Mouse (Mus musculus): Measurements from ENCODE around the gene Ssr2. TPM values are rescaled to one million over a fixed set of nuclear protein-coding genes. Genes with fewer than 3 reads are reported as not detected.
"Not testable (repeated sequence)": the region's sequence is repeated elsewhere in the genome, so short reads cannot be mapped to it uniquely, and the experiment has no call there.

The Ssr2 gene
- polyA plus RNA-seq, 1 experiment from 2014 or later: 278 TPM

GRCm38 (mm10) chr3:88572835-88573234 is 2.8 kb upstream of the Ssr2 start:
- DNase-seq: no peak
- Histone ChIP-seq H3K27ac (ENCODE audit: low read depth) (no peak overlapping the region), H3K9me3 (ENCODE audit: low read depth, low read length) (no peaks in the 10 kb centered on the region), H3K4me2 (no peak overlapping the region), H3K4me1 (ENCODE audit: insufficient read depth) (no peaks in the 10 kb centered on the region), H3K36me3 (ENCODE audit: insufficient read depth) (peaks cover 24% of the 10 kb centered on the region), H3K27me3 (ENCODE audit: insufficient read depth, low read length) (no peaks in the 10 kb centered on the region), H3K9ac (no peak overlapping the region), H3K4me3 (ENCODE audit: low read depth, low read length) (no peak overlapping the region)
- ATAC-seq (ENCODE audit: insufficient read depth): no peak
- WGBS: 64% methylated on average over 2 of the region's 2 CpGs
- TF ChIP-seq CTCF (IDR thresholded peaks at IDR 0.05; ENCODE audit: low read depth): no peak

- no peak for TF ChIP-seq CTCF (IDR thresholded peaks at IDR 0.05; ENCODE audit: low read depth)
- ATAC-seq (ENCODE audit: insufficient read depth): no peak
- 79% methylated on average over 2 of the region's 2 CpGs for WGBS
These were observed 1.9 kb upstream of the Ssr2 start for GRCm38 (mm10) chr3:88573810-88574209.

GRCm38 (mm10) chr3:88577846-88578245 is 2.2 kb downstream of the Ssr2 start:
- not testable (repeated sequence) for H3K27me3 ChIP-seq (ENCODE audit: insufficient read depth, low read length); H3K9me3 ChIP-seq (ENCODE audit: low read depth, low read length); H3K9ac ChIP-seq; DNase-seq; H3K4me3 ChIP-seq (ENCODE audit: low read depth, low read length); H3K4me2 ChIP-seq; H3K27ac ChIP-seq (ENCODE audit: low read depth); H3K4me1 ChIP-seq (ENCODE audit: insufficient read depth); ATAC-seq (ENCODE audit: insufficient read depth)
- H3K36me3 ChIP-seq (ENCODE audit: insufficient read depth): peaks cover 17% of the 10 kb centered on the region; the same call in 1 of the 2 replicates
- WGBS: 80% methylated on average over 5 of the region's 5 CpGs

More at GRCm38 (mm10) chr3:88573810-88574209, 1.9 kb upstream of the Ssr2 start:
- no peaks in the 10 kb centered on the region for H3K9me3 ChIP-seq (ENCODE audit: low read depth, low read length)
- H3K4me2 ChIP-seq: no peak overlapping the region
- H3K4me1 ChIP-seq (ENCODE audit: insufficient read depth): no peaks in the 10 kb centered on the region
- H3K27me3 ChIP-seq (ENCODE audit: insufficient read depth, low read length): no peaks in the 10 kb centered on the region
- H3K9ac ChIP-seq: no peak overlapping the region
- no peak for DNase-seq
- H3K27ac ChIP-seq (ENCODE audit: low read depth): no peak overlapping the region
- H3K4me3 ChIP-seq (ENCODE audit: low read depth, low read length): no peak overlapping the region
- peaks cover 14% of the 10 kb centered on the region for H3K36me3 ChIP-seq (ENCODE audit: insufficient read depth)

GRCm38 (mm10) chr3:88578498-88579424 is 3.1 kb downstream of the Ssr2 start:
- Histone ChIP-seq H3K9ac (peak overlapping the region; percentile 87; the same call in 1 of the 2 replicates), H3K4me3 (ENCODE audit: low read depth, low read length) (peak overlapping the region; percentile 88), H3K4me2 (peak overlapping the region; percentile 74), H3K27me3 (ENCODE audit: insufficient read depth, low read length) (no peaks in the 10 kb centered on the region), H3K27ac (ENCODE audit: low read depth) (no peak overlapping the region), H3K36me3 (ENCODE audit: insufficient read depth) (peaks cover 26% of the 10 kb centered on the region), H3K4me1 (ENCODE audit: insufficient read depth) (no peaks in the 10 kb centered on the region), H3K9me3 (ENCODE audit: low read depth, low read length) (no peaks in the 10 kb centered on the region)
- DNase-seq: no peak
- peak; percentile 26; the same call in 1 of the 2 replicates for ATAC-seq (ENCODE audit: insufficient read depth)
- TF ChIP-seq CTCF (IDR thresholded peaks at IDR 0.05; ENCODE audit: low read depth): no peak
- WGBS: 45% methylated on average over 8 of the region's 8 CpGs

GRCm38 (mm10) chr3:88579454-88580117 is 3.9 kb downstream of the Ssr2 start:
- WGBS: under 1% methylated on average over 34 of the region's 34 CpGs
- peak overlapping the region; percentile 88 for H3K4me3 ChIP-seq (ENCODE audit: low read depth, low read length)
- H3K36me3 ChIP-seq (ENCODE audit: insufficient read depth): peaks cover 32% of the 10 kb centered on the region
- H3K4me2 ChIP-seq: peak overlapping the region; percentile 74
- no peak for TF ChIP-seq CTCF (IDR thresholded peaks at IDR 0.05; ENCODE audit: low read depth)
- peak overlapping the region; percentile 58 for H3K27ac ChIP-seq (ENCODE audit: low read depth)
- ATAC-seq (ENCODE audit: insufficient read depth) (peak; percentile 90), DNase-seq (peak; percentile 90)
- H3K9me3 ChIP-seq (ENCODE audit: low read depth, low read length): no peaks in the 10 kb centered on the region
- no peaks in the 10 kb centered on the region for H3K4me1 ChIP-seq (ENCODE audit: insufficient read depth)
- no peaks in the 10 kb centered on the region for H3K27me3 ChIP-seq (ENCODE audit: insufficient read depth, low read length)
- peak overlapping the region; percentile 87 for H3K9ac ChIP-seq

- no peaks in the 10 kb centered on the region for H3K9me3 ChIP-seq (ENCODE audit: low read depth, low read length)
- H3K9ac ChIP-seq: no peak overlapping the region
- DNase-seq: peak; percentile 57
- H3K27me3 ChIP-seq (ENCODE audit: insufficient read depth, low read length): no peaks in the 10 kb centered on the region
- H3K4me1 ChIP-seq (ENCODE audit: insufficient read depth): no peaks in the 10 kb centered on the region
- no peak overlapping the region for H3K4me3 ChIP-seq (ENCODE audit: low read depth, low read length)
- no peak for TF ChIP-seq CTCF (IDR thresholded peaks at IDR 0.05; ENCODE audit: low read depth)
- no peak overlapping the region for H3K4me2 ChIP-seq
- H3K27ac ChIP-seq (ENCODE audit: low read depth): 0 out of 2 replicates have a peak overlapping the region, but pooled peaks have one; percentile 34
- WGBS: 75% methylated on average over 6 of the region's 6 CpGs
- peak; percentile 58 for ATAC-seq (ENCODE audit: insufficient read depth)
- H3K36me3 ChIP-seq (ENCODE audit: insufficient read depth): peaks cover 66% of the 10 kb centered on the region
These were observed 10.1 kb downstream of the Ssr2 start for GRCm38 (mm10) chr3:88585769-88586168.

- H3K4me3 ChIP-seq (ENCODE audit: low read depth, low read length): no peak overlapping the region
- 87% methylated on average over 5 of the region's 5 CpGs for WGBS
- DNase-seq (no peak), ATAC-seq (ENCODE audit: insufficient read depth) (no peak)
- no peak overlapping the region for H3K4me2 ChIP-seq
- H3K27ac ChIP-seq (ENCODE audit: low read depth): no peak overlapping the region
- peaks cover 61% of the 10 kb centered on the region for H3K36me3 ChIP-seq (ENCODE audit: insufficient read depth)
- TF ChIP-seq CTCF (IDR thresholded peaks at IDR 0.05; ENCODE audit: low read depth): no peak
- no peaks in the 10 kb centered on the region for H3K27me3 ChIP-seq (ENCODE audit: insufficient read depth, low read length)
- H3K9ac ChIP-seq: no peak overlapping the region
- no peaks in the 10 kb centered on the region for H3K4me1 ChIP-seq (ENCODE audit: insufficient read depth)
- no peaks in the 10 kb centered on the region for H3K9me3 ChIP-seq (ENCODE audit: low read depth, low read length)
These were observed 11.0 kb downstream of the Ssr2 start for GRCm38 (mm10) chr3:88586640-88587039.

Measured in lung, embryonic 14.5 days (tissue).